Mouse (Mus musculus) megakaryocyte, embryonic 14.5 days (primary cell): ENCODE results near the gene Fam19a5.

Experiments used
- FLI1 ChIP-seq: IDR thresholded peaks from 2 replicates; pipeline ENCODE4 v1.6.1; 2012; ENCODE audit warnings: low read length, inconsistent platforms, mixed read lengths
- GATA1 ChIP-seq: IDR thresholded peaks from 3 replicates; pipeline ENCODE4 v1.6.1; 2012; ENCODE audit warnings: mixed read lengths, low read length, inconsistent platforms, borderline replicate concordance

DNA sequence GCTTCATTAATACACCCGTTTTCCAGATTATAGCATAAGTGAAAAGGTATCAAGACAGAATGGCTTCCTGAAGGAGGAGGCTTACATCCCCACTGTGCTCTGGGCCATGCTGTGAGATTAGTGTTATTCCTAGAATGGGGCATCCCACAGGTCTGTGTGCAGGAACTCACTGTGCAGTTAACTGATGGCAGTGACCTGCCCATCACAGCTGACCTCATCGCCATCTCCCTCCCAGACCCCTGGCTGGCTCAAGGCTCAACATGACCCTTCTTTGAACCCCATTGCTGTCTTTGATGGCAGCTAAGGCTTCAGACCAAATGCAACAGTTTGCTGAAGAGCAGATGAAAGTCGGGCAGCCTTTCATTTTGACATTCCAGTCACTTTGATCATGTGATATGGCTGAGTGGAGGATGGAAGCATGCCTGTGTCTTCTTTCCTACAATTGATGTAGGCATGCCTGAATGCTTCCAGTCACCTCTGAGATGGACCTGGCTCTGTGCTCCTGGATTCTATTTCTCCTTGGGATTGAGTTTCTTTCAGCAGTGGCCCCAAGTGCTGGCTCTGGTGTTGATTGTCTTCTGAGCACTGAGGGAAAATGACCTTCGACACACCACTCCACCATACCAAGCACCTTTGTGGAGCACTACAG is 148.9 kb downstream of the Fam19a5 start:
- TF ChIP-seq GATA1: no peak
- no peak for TF ChIP-seq FLI1
